Mouse (Mus musculus): ENCODE results near the gene Bsx. TPM values are rescaled to one million over a fixed set of nuclear protein-coding genes. Genes with fewer than 3 reads are reported as not detected.
A peak's percentile ranks its signal among the peaks of the same experiment; 100 is the strongest.

Gene Bsx
- polyA plus RNA-seq, 1 experiment from 2014 or later: not detected

- 3% methylated on average over 9 of the region's 9 CpGs for WGBS
- no peak overlapping the region for H3K27ac ChIP-seq (ENCODE audit: low read depth, low read length)
- ATAC-seq (ENCODE audit: low read depth): peak; percentile 29; the same call in 1 of the 2 replicates
These were observed 14.7 kb upstream of the Bsx start for GRCm38 (mm10) chr9:40859196-40859595.

GRCm38 (mm10) chr9:40870331-40870730 lies 3.6 kb upstream of the Bsx start:
- H3K9ac ChIP-seq (replicated peaks; ENCODE audit: low read depth, low read length): no peak overlapping the region
- no peaks in the 10 kb centered on the region for H3K4me1 ChIP-seq (ENCODE audit: control insufficient read depth, insufficient read depth, low read length)
- no peak for ATAC-seq (ENCODE audit: low read depth)
- H3K4me3 ChIP-seq (ENCODE audit: low read depth, low read length): no peak overlapping the region
- peaks cover 49% of the 10 kb centered on the region for H3K27me3 ChIP-seq (ENCODE audit: control insufficient read depth, insufficient read depth, low read length)
- no peaks in the 10 kb centered on the region for H3K9me3 ChIP-seq (ENCODE audit: control insufficient read depth, low read length)
- no peak overlapping the region for H3K27ac ChIP-seq (ENCODE audit: low read depth, low read length)
- 81% methylated on average over 5 of the region's 5 CpGs for WGBS
- H3K36me3 ChIP-seq (ENCODE audit: control insufficient read depth, insufficient read depth, low read length): no peaks in the 10 kb centered on the region
- no peak overlapping the region for H3K4me2 ChIP-seq (ENCODE audit: low read depth, low read length)

More at GRCm38 (mm10) chr9:40859196-40859595, 14.7 kb upstream of the Bsx start:
- Histone ChIP-seq H3K27me3 (ENCODE audit: control insufficient read depth, insufficient read depth, low read length) (0 out of 2 replicates have a peak, but pooled peaks cover 3% of the 10 kb centered on the region), H3K9me3 (ENCODE audit: control insufficient read depth, low read length) (no peaks in the 10 kb centered on the region), H3K9ac (replicated peaks; ENCODE audit: low read depth, low read length) (0 out of 2 replicates have a peak overlapping the region, but pooled peaks have one; percentile 28), H3K36me3 (ENCODE audit: control insufficient read depth, insufficient read depth, low read length) (no peaks in the 10 kb centered on the region), H3K4me1 (ENCODE audit: control insufficient read depth, insufficient read depth, low read length) (no peaks in the 10 kb centered on the region; the same call in 1 of the 2 replicates), H3K4me2 (ENCODE audit: low read depth, low read length) (peak overlapping the region; percentile 58), H3K4me3 (ENCODE audit: low read depth, low read length) (peak overlapping the region; percentile 25)

GRCm38 (mm10) chr9:40871369-40872155 lies 2.4 kb upstream of the Bsx start:
- no peak overlapping the region for H3K4me3 ChIP-seq (ENCODE audit: low read depth, low read length)
- H3K36me3 ChIP-seq (ENCODE audit: control insufficient read depth, insufficient read depth, low read length): no peaks in the 10 kb centered on the region
- WGBS: under 1% methylated on average over 34 of the region's 34 CpGs
- H3K4me1 ChIP-seq (ENCODE audit: control insufficient read depth, insufficient read depth, low read length): no peaks in the 10 kb centered on the region
- no peaks in the 10 kb centered on the region for H3K9me3 ChIP-seq (ENCODE audit: control insufficient read depth, low read length)
- no peak overlapping the region for H3K27ac ChIP-seq (ENCODE audit: low read depth, low read length)
- peak overlapping the region; percentile 11; the same call in 1 of the 2 replicates for H3K4me2 ChIP-seq (ENCODE audit: low read depth, low read length)
- H3K27me3 ChIP-seq (ENCODE audit: control insufficient read depth, insufficient read depth, low read length): peaks cover 53% of the 10 kb centered on the region
- H3K9ac ChIP-seq (replicated peaks; ENCODE audit: low read depth, low read length): no peak overlapping the region
- ATAC-seq (ENCODE audit: low read depth): no peak

GRCm38 (mm10) chr9:40872156-40872478 lies 1.8 kb upstream of the Bsx start:
- H3K9ac ChIP-seq (replicated peaks; ENCODE audit: low read depth, low read length): no peak overlapping the region
- H3K4me3 ChIP-seq (ENCODE audit: low read depth, low read length): no peak overlapping the region
- no peaks in the 10 kb centered on the region for H3K9me3 ChIP-seq (ENCODE audit: control insufficient read depth, low read length)
- WGBS: 2% methylated on average over 8 of the region's 8 CpGs
- H3K27me3 ChIP-seq (ENCODE audit: control insufficient read depth, insufficient read depth, low read length): peaks cover 53% of the 10 kb centered on the region
- ATAC-seq (ENCODE audit: low read depth): no peak
- H3K4me1 ChIP-seq (ENCODE audit: control insufficient read depth, insufficient read depth, low read length): no peaks in the 10 kb centered on the region
- H3K27ac ChIP-seq (ENCODE audit: low read depth, low read length): no peak overlapping the region
- H3K36me3 ChIP-seq (ENCODE audit: control insufficient read depth, insufficient read depth, low read length): no peaks in the 10 kb centered on the region
- no peak overlapping the region for H3K4me2 ChIP-seq (ENCODE audit: low read depth, low read length)

- Histone ChIP-seq H3K9me3 (ENCODE audit: control insufficient read depth, low read length) (no peaks in the 10 kb centered on the region), H3K4me2 (ENCODE audit: low read depth, low read length) (no peak overlapping the region), H3K4me1 (ENCODE audit: control insufficient read depth, insufficient read depth, low read length) (no peaks in the 10 kb centered on the region), H3K4me3 (ENCODE audit: low read depth, low read length) (no peak overlapping the region), H3K36me3 (ENCODE audit: control insufficient read depth, insufficient read depth, low read length) (no peaks in the 10 kb centered on the region), H3K9ac (replicated peaks; ENCODE audit: low read depth, low read length) (no peak overlapping the region), H3K27ac (ENCODE audit: low read depth, low read length) (no peak overlapping the region), H3K27me3 (ENCODE audit: control insufficient read depth, insufficient read depth, low read length) (peaks cover 55% of the 10 kb centered on the region)
- no peak for ATAC-seq (ENCODE audit: low read depth)
- 4% methylated on average over 4 of the region's 4 CpGs for WGBS
These were observed 1.0 kb downstream of the Bsx start for GRCm38 (mm10) chr9:40874961-40875360.

GRCm38 (mm10) chr9:40875431-40875830 lies 1.5 kb downstream of the Bsx start:
- no peak overlapping the region for H3K4me3 ChIP-seq (ENCODE audit: low read depth, low read length)
- 2% methylated on average over 17 of the region's 17 CpGs for WGBS
- no peaks in the 10 kb centered on the region for H3K4me1 ChIP-seq (ENCODE audit: control insufficient read depth, insufficient read depth, low read length)
- H3K27me3 ChIP-seq (ENCODE audit: control insufficient read depth, insufficient read depth, low read length): peaks cover 55% of the 10 kb centered on the region
- no peak overlapping the region for H3K4me2 ChIP-seq (ENCODE audit: low read depth, low read length)
- no peak overlapping the region for H3K27ac ChIP-seq (ENCODE audit: low read depth, low read length)
- no peaks in the 10 kb centered on the region for H3K9me3 ChIP-seq (ENCODE audit: control insufficient read depth, low read length)
- H3K9ac ChIP-seq (replicated peaks; ENCODE audit: low read depth, low read length): no peak overlapping the region
- ATAC-seq (ENCODE audit: low read depth): no peak
- H3K36me3 ChIP-seq (ENCODE audit: control insufficient read depth, insufficient read depth, low read length): no peaks in the 10 kb centered on the region

GRCm38 (mm10) chr9:40876164-40876563 lies 2.2 kb downstream of the Bsx start:
- no peak overlapping the region for H3K4me3 ChIP-seq (ENCODE audit: low read depth, low read length)

GRCm38 (mm10) chr9:40876693-40877092 lies 2.8 kb downstream of the Bsx start:
- H3K27me3 ChIP-seq (ENCODE audit: control insufficient read depth, insufficient read depth, low read length): peaks cover 57% of the 10 kb centered on the region
- no peak for ATAC-seq (ENCODE audit: low read depth)
- H3K9me3 ChIP-seq (ENCODE audit: control insufficient read depth, low read length): no peaks in the 10 kb centered on the region
- H3K27ac ChIP-seq (ENCODE audit: low read depth, low read length): no peak overlapping the region
- H3K36me3 ChIP-seq (ENCODE audit: control insufficient read depth, insufficient read depth, low read length): no peaks in the 10 kb centered on the region
- no peak overlapping the region for H3K4me3 ChIP-seq (ENCODE audit: low read depth, low read length)
- H3K4me1 ChIP-seq (ENCODE audit: control insufficient read depth, insufficient read depth, low read length): no peaks in the 10 kb centered on the region
- 5% methylated on average over 5 of the region's 5 CpGs for WGBS
- no peak overlapping the region for H3K4me2 ChIP-seq (ENCODE audit: low read depth, low read length)
- H3K9ac ChIP-seq (replicated peaks; ENCODE audit: low read depth, low read length): no peak overlapping the region

More at GRCm38 (mm10) chr9:40876164-40876563, 2.2 kb downstream of the Bsx start:
- under 1% methylated on average over 29 of the region's 29 CpGs for WGBS
- no peak overlapping the region for H3K9ac ChIP-seq (replicated peaks; ENCODE audit: low read depth, low read length)
- H3K27ac ChIP-seq (ENCODE audit: low read depth, low read length): no peak overlapping the region
- no peak overlapping the region for H3K4me2 ChIP-seq (ENCODE audit: low read depth, low read length)
- no peaks in the 10 kb centered on the region for H3K9me3 ChIP-seq (ENCODE audit: control insufficient read depth, low read length)
- peaks cover 58% of the 10 kb centered on the region for H3K27me3 ChIP-seq (ENCODE audit: control insufficient read depth, insufficient read depth, low read length)
- no peaks in the 10 kb centered on the region for H3K4me1 ChIP-seq (ENCODE audit: control insufficient read depth, insufficient read depth, low read length)
- H3K36me3 ChIP-seq (ENCODE audit: control insufficient read depth, insufficient read depth, low read length): no peaks in the 10 kb centered on the region
- no peak for ATAC-seq (ENCODE audit: low read depth)

GRCm38 (mm10) chr9:40877146-40877880 lies 3.4 kb downstream of the Bsx start:
- Histone ChIP-seq H3K27me3 (ENCODE audit: control insufficient read depth, insufficient read depth, low read length) (peaks cover 53% of the 10 kb centered on the region), H3K9ac (replicated peaks; ENCODE audit: low read depth, low read length) (no peak overlapping the region), H3K4me2 (ENCODE audit: low read depth, low read length) (no peak overlapping the region), H3K27ac (ENCODE audit: low read depth, low read length) (no peak overlapping the region), H3K4me1 (ENCODE audit: control insufficient read depth, insufficient read depth, low read length) (no peaks in the 10 kb centered on the region), H3K36me3 (ENCODE audit: control insufficient read depth, insufficient read depth, low read length) (no peaks in the 10 kb centered on the region), H3K4me3 (ENCODE audit: low read depth, low read length) (0 out of 2 replicates have a peak overlapping the region, but pooled peaks have one; percentile 4), H3K9me3 (ENCODE audit: control insufficient read depth, low read length) (no peaks in the 10 kb centered on the region)
- ATAC-seq (ENCODE audit: low read depth): no peak
- WGBS: 2% methylated on average over 42 of the region's 42 CpGs
